Mouse (Mus musculus) heart, adult 2 months (tissue): ENCODE measurements around the gene Cer1. TPM values are rescaled to one million over a fixed set of nuclear protein-coding genes. Genes with fewer than 3 reads are reported as not detected.
A peak's percentile ranks its signal among the peaks of the same experiment; 100 is the strongest.

ENCODE experiments used
- DNase-seq, 2 experiments: peaks; one replicate each; pipeline ENCODE4 v3.0.0; 2021
- H3K27ac ChIP-seq: fragments of 200-600 bp; 2 replicates; pipeline ENCODE4 v1.8.1; 2022
- H3K27me3 ChIP-seq: fragments of 200-500 bp; 2 replicates; pipeline ENCODE4 v1.6.1; 2012; ENCODE audit warnings: mild to moderate bottlenecking, low read length, inconsistent platforms, mixed read lengths; ENCODE audit not compliant: control insufficient read depth, insufficient read depth
- H3K36me3 ChIP-seq: fragments of 200-500 bp; 2 replicates; pipeline ENCODE4 v1.6.1; 2012; ENCODE audit warnings: low read length, inconsistent platforms; ENCODE audit not compliant: control insufficient read depth, insufficient read depth
- H3K4me1 ChIP-seq: fragments of 200-500 bp; 2 replicates; pipeline ENCODE4 v1.6.1; 2011; ENCODE audit warnings: low read length; ENCODE audit not compliant: control insufficient read depth, insufficient read depth
- H3K4me3 ChIP-seq: fragments of 200-600 bp; 2 replicates; pipeline ENCODE4 v1.8.1; 2022
- H3K79me2 ChIP-seq: fragments of 200-500 bp; replicated peaks from 2 replicates; pipeline ENCODE4 v1.6.1; 2012; ENCODE audit warnings: mild to moderate bottlenecking, inconsistent platforms, low read length, moderate library complexity, mixed read lengths; ENCODE audit not compliant: control insufficient read depth, insufficient read depth
- H3K9ac ChIP-seq: fragments of 200-500 bp; 2 replicates; pipeline ENCODE4 v1.6.1; 2012; ENCODE audit warnings: low read depth, mild to moderate bottlenecking, control low read depth, inconsistent platforms, low read length, mixed read lengths
- CTCF ChIP-seq: fragments of 200-600 bp; IDR thresholded peaks from 2 replicates; pipeline ENCODE4 v1.8.1; 2022; ENCODE audit warnings: antibody characterized with exemption, mild to moderate bottlenecking, moderate library complexity
- EP300 ChIP-seq: fragments of 200-500 bp; IDR thresholded peaks from 2 replicates; pipeline ENCODE4 v1.6.1; 2011; ENCODE audit warnings: low read depth, low read length, control low read depth; ENCODE audit not compliant: insufficient read depth
- POLR2A ChIP-seq: fragments of 200-500 bp; IDR thresholded peaks from 2 replicates; pipeline ENCODE4 v1.6.1; 2011; ENCODE audit warnings: mild to moderate bottlenecking, low read depth, low read length, control low read depth; ENCODE audit not compliant: insufficient read depth
- WGBS: fragments of 180-500 bp; shearing (Covaris S2); methylation state at CpG from one replicate; pipeline ENCODE4 v1.1.7; 2018; 5-methylcytosine and 5-hydroxymethylcytosine counted together
- intact Hi-C: fragments of 180-260 bp; cut with DNase I; formaldehyde crosslinking; loops from one replicate; pipeline ENCODE4 v1.15.1; 2025
- polyA plus RNA-seq: library from polyadenylated mRNA; depleted of rRNA; stranded (reverse); fragments of >200 nt; gene quantifications from 2 replicates; pipeline ENCODE4 v1.2.3, GENCODE M21; 2012
- total RNA-seq, 2 experiments: library from RNA; stranded (reverse); gene quantifications; 2 replicates each; pipeline ENCODE4 v1.2.3; 2021

Gene Cer1
- total and polyA plus RNA-seq, 3 experiments, result not detected

GRCm38 (mm10) chr4:82918625-82919024 is 33.7 kb upstream of the Cer1 start:
- Histone ChIP-seq H3K36me3 (no peaks in the 10 kb centered on the region), H3K27ac (no peak overlapping the region), H3K4me1 (no peaks in the 10 kb centered on the region), H3K27me3 (no peaks in the 10 kb centered on the region), H3K79me2 (no peaks in the 10 kb centered on the region), H3K4me3 (no peak overlapping the region), H3K9ac (no peak overlapping the region)
- 74% methylated on average over 2 of the region's 2 CpGs for WGBS
- no peak for TF ChIP-seq CTCF
- no peak for TF ChIP-seq POLR2A
- no peak for DNase-seq
- intact Hi-C loops, result no loop called here

- H3K4me1 ChIP-seq, result no peaks in the 10 kb centered on the region
- no peak for TF ChIP-seq POLR2A
- no peak for TF ChIP-seq EP300
- no peak for TF ChIP-seq CTCF
- intact Hi-C loops, result no loop called here
- no peak overlapping the region for H3K9ac ChIP-seq
- H3K79me2 ChIP-seq, result no peaks in the 10 kb centered on the region
- H3K4me3 ChIP-seq, result no peak overlapping the region
- no peaks in the 10 kb centered on the region for H3K36me3 ChIP-seq
- H3K27me3 ChIP-seq, result no peaks in the 10 kb centered on the region
- WGBS, result 75% methylated on average over 5 of the region's 5 CpGs
- no peak for DNase-seq
- H3K27ac ChIP-seq, result no peak overlapping the region
These were observed 31.7 kb upstream of the Cer1 start for GRCm38 (mm10) chr4:82916678-82917050.

- intact Hi-C loops, result no loop called here
- Histone ChIP-seq H3K4me3 (0 out of 2 replicates have a peak overlapping the region, but pooled peaks have one; percentile 17), H3K4me1 (no peaks in the 10 kb centered on the region), H3K27ac (no peak overlapping the region), H3K36me3 (no peaks in the 10 kb centered on the region), H3K79me2 (no peaks in the 10 kb centered on the region), H3K9ac (no peak overlapping the region), H3K27me3 (no peaks in the 10 kb centered on the region)
- WGBS, result 42% methylated on average over 14 of the region's 14 CpGs
- DNase-seq, result peak in 1 of 2 experiments; percentile 7
- TF ChIP-seq POLR2A, result no peak
- no peak for TF ChIP-seq EP300
- no peak for TF ChIP-seq CTCF
These were observed 31.2 kb upstream of the Cer1 start for GRCm38 (mm10) chr4:82916003-82916677.

DNA sequence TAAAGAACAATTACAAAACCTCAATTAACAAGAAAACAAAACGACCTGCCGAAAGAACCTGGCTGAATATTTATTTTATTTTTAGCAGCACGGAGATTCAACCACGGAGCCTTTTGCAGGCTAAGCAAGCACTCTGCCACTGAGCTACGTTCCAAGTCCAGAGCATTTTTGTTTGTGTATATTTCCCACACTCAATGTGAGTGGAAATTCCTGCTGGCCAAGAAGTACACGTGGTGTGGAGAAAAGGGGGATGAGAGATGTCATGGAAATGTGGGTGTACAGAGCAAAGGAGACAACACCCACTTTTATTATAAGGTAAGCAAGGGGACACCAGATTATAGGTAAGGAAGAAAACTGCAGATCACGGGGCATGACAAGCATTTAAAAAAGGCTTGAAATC is 30.6 kb upstream of the Cer1 start:
- whole genome bisulfite sequencing, result 36% methylated on average over 7 of the region's 7 CpGs
- H3K9ac ChIP-seq, result 0 out of 2 replicates have a peak overlapping the region, but pooled peaks have one; percentile 16
- DNase-seq, result peak in 1 of 2 experiments; percentile 3
- H3K27ac ChIP-seq, result no peak overlapping the region
- no peaks in the 10 kb centered on the region for H3K79me2 ChIP-seq
- H3K27me3 ChIP-seq, result no peaks in the 10 kb centered on the region
- intact Hi-C loops, result no loop called here
- H3K4me3 ChIP-seq, result 0 out of 2 replicates have a peak overlapping the region, but pooled peaks have one; percentile 17
- no peaks in the 10 kb centered on the region for H3K4me1 ChIP-seq
- H3K36me3 ChIP-seq, result no peaks in the 10 kb centered on the region
- TF ChIP-seq POLR2A (no peak), CTCF (no peak), EP300 (no peak)

DNA sequence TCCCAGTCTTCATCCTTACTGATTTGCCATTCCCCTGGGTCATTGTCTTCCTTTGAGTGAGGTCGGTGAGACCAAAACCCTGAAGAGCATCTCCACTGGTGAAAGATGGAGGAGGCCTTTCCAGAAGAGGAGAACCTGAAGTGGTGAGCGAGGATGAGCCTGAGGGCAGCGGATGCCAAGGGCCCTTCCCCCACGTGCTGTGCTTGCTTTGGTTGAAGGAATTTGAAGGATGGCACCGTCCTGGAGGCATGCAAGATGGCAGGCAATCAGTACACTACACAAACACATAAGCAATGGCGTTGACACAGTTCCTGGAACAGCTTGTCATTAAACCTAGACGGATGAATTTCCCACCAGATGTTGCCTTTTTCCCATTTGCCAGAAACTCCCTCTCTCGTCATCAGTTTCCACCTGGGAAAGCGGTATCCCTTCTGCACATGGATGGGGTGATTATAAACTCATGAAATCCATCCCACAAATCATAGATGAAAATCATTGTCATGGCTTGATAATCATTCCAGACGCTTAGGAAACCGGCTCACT is 29.7 kb upstream of the Cer1 start:
- Histone ChIP-seq H3K4me1 (no peaks in the 10 kb centered on the region), H3K27me3 (no peaks in the 10 kb centered on the region), H3K4me3 (no peak overlapping the region), H3K9ac (no peak overlapping the region), H3K79me2 (no peaks in the 10 kb centered on the region), H3K36me3 (no peaks in the 10 kb centered on the region), H3K27ac (no peak overlapping the region)
- DNase-seq, result no peak
- no peak for TF ChIP-seq CTCF
- TF ChIP-seq POLR2A, result no peak
- TF ChIP-seq EP300, result no peak
- intact Hi-C loops, result no loop called here
- WGBS, result 74% methylated on average over 11 of the region's 11 CpGs

DNA sequence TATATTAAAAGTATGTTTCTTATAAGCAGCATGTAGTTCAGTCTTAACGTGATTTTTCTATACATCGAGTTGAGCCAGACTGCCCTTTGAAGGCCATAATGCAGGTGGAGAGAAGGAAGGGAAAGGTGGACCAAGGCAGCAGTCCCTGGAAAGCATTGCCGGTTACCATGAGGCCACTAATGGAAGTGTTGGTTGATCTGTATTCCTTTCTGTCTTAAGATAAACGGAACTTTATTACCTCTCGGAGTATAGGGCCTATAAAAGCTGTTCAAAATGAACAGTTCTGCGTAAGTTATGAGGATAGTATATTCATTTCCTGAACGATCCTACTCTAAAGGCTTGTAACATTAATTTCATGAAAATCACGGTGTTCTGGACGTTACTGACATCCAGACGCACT is 10.3 kb upstream of the Cer1 start:
- Histone ChIP-seq H3K27ac (no peak overlapping the region), H3K79me2 (no peaks in the 10 kb centered on the region), H3K36me3 (no peaks in the 10 kb centered on the region), H3K9ac (no peak overlapping the region), H3K27me3 (no peaks in the 10 kb centered on the region), H3K4me3 (no peak overlapping the region), H3K4me1 (no peaks in the 10 kb centered on the region)
- intact Hi-C loops, result no loop called here
- no peak for DNase-seq
- TF ChIP-seq CTCF (no peak), EP300 (no peak), POLR2A (no peak)
- WGBS, result 93% methylated on average over 10 of the region's 10 CpGs
